Mouse (Mus musculus) thymus, postnatal 25 days (tissue): ENCODE data around the gene Ebf1.

Experiments
- DNase-seq: peaks from one replicate; pipeline ENCODE4 v3.0.0; 2022

Ebf1 gene

GRCm38 (mm10) chr11:44665156-44665682, 48.1 kb downstream of the Ebf1 start:
- DNase-seq: no peak

GRCm38 (mm10) chr11:44665741-44666531, 48.8 kb downstream of the Ebf1 start:
- DNase-seq: no peak

DNA sequence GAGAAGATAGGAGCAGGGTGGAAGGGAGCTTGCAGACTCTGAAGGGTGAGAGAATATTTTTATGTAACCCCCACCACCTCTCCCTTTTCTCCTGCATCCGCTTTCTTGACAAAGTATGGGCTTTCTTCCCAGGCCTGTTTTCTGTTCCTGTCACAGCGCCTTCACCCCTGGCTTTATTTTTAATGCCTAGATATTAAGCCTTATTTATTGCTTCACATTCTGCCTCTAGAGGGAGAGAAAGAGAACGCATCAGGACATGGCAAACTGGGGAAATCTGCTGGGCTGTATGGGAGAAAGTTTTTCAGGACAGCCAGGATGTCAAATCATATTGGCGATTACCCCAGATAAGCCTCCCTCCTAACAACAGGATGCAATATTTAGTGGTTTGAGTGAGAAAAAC, 49.6 kb downstream of the Ebf1 start:
- no peak for DNase-seq

- no peak for DNase-seq
Measured at GRCm38 (mm10) chr11:44681306-44681705, 64.2 kb downstream of the Ebf1 start.

- no peak for DNase-seq
Measured at GRCm38 (mm10) chr11:44681995-44682394, 64.9 kb downstream of the Ebf1 start.

- DNase-seq: no peak
Measured at GRCm38 (mm10) chr11:44682703-44683539, 65.8 kb downstream of the Ebf1 start.

GRCm38 (mm10) chr11:44684486-44685076, 67.5 kb downstream of the Ebf1 start:
- DNase-seq: no peak

GRCm38 (mm10) chr11:44685129-44685528, 68.0 kb downstream of the Ebf1 start:
- no peak for DNase-seq

DNA sequence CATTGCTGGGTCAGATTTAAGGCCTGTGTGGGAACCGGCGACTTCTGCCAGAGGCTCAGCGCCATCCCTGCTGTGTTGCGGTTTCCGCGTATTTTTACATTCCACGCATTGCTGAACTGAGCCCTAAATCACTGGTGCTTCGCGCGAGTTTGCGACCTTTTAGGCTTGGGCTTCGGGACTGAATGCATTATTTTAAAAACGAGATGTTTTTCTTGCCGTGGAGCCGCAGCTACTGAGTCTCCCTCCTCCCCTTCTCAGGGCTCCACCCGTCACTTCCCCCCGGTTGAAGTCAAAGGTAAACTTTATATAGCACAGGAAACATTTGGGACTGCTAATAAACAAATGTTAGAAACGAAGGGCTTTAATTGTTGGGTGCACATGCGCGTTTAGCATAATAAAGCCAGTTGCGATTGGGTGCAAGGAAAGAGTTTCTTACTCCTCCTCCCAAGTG, 68.8 kb downstream of the Ebf1 start:
- DNase-seq: no peak

GRCm38 (mm10) chr11:44686378-44686777, 69.3 kb downstream of the Ebf1 start:
- no peak for DNase-seq

DNA sequence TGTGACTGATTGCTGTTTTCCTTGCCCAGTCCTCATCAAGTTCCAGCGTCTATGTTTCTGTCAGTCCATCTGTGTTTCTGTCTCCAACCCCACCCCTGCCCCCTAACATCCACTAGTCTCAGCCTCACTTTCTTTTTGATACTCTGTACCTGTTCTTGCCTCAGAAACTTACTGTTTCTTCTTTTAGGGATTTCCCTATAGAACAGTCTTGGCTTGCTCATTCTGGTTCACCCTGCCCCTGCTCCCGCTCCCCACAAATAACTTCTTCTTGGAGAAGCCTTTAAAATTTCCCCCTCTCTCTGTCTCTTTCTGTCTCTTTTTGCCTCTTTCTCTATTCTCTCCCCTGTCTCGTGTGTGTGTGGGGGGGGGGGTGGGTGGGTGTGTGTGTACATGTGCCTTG, 71.4 kb downstream of the Ebf1 start:
- DNase-seq: no peak

DNA sequence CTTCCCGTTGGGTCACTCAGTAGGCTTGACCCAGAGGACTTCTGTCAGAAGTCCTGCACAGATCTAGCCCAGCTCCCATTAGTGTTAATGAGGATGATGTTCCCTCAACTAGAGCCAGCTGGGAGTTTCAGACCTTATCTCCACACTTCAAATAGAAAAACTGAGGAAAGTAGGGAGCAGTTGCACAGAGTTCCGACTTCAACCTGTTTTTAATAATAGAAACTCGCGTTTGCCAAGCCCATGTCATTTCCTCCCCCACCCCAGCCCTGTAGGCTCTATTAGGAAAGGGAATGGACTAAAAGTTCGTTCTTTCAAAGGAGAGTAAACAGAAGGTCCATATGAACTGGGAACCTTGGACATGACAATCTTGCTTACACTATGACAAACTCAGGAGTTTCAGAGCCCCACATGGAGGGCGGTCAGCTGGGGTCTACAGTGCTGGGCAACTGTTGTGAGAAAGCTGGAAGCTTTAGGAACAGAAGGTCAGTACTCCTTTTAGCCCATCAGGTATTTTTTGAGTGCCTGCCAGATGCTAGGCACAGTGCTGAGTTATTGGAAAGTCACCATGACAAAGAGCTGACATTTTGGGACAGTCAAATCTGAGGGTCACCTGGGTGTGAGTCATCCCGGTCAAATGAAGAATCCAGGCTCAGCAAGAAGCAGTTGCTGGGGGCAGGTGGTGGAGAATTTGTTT, 72.6 kb downstream of the Ebf1 start:
- DNase-seq: no peak

DNA sequence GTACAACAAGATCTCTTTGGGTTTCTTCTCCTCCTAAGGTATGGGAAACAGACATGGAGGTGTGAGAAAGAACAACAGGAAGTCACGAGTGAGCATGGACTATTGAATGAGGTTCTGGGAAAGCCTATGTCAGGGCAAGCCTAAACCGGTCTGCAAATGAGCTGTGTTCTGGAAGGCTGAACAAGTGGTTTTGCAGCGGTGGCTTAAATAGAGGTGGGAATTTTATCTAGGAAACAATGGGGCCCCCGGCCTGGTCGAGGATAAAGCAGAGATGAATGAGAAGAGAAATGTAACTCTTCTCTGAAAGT, 73.1 kb downstream of the Ebf1 start:
- DNase-seq: no peak

DNA sequence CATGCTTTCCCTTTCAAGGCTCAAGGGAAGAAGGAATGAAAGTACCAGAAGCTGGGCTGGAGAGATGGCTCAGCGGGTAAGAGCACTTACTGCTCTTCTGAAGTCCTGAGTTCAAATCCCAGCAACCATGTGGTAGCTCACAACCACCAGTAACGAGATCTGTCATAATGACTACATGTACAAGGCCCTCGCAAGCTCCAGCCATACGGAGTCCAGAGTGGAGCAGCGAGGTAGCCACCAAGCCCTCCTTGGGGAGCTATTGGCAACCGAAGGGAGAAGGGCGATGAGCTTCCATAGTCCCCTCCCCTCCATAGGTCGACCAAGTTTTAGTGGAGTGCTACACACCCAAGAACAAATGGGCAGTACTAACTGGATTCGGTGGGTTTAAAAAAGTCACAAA, 78.3 kb downstream of the Ebf1 start:
- DNase-seq: no peak

GRCm38 (mm10) chr11:44696539-44697201, 79.6 kb downstream of the Ebf1 start:
- DNase-seq: no peak

GRCm38 (mm10) chr11:44700181-44700580, 83.1 kb downstream of the Ebf1 start:
- no peak for DNase-seq

- no peak for DNase-seq
Measured at GRCm38 (mm10) chr11:44701221-44701810, 84.2 kb downstream of the Ebf1 start.

DNA sequence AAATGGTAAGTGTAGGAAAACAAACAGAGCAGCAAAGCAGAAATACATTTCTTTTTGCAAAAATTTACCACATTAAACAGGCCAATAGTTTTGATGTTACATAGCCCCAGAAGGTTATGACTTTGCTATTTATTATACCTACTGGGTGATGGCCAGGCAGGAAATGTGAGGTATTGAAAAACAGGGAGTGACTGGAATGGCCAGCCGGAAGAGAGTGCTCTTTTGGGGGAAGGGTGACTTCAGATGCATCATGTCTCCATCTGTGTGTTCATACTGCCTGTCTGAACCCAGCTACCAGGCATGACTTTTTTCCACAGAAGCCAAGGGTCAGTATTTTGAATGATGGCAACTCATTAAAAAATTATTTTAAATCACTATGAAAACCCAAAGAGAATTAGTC, 84.7 kb downstream of the Ebf1 start:
- no peak for DNase-seq

GRCm38 (mm10) chr11:44702716-44703486, 85.8 kb downstream of the Ebf1 start:
- no peak for DNase-seq

DNA sequence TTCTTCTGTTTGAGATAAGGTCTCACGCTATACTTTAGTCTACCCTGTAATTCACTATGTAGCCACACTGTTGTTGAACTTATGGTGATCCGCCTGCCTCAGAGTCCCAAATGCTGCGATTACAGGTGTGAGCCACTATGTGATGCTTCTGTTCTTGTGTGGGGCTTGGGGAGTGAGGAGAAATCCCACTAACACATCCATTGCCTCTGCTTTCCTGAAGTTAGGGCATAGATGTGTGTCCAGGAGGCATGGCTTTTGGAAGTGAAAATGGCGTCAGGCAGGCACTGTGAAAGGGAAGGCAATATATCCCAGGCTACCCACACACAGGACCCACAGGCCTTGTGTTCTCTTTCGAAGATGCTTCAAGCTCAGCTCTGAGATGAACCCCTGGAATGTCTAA, 86.8 kb downstream of the Ebf1 start:
- no peak for DNase-seq

GRCm38 (mm10) chr11:44705811-44706210, 88.7 kb downstream of the Ebf1 start:
- DNase-seq: no peak
